Mouse (Mus musculus): ENCODE data around the gene Sell. TPM values are rescaled to one million over a fixed set of nuclear protein-coding genes. Genes with fewer than 3 reads are reported as not detected.

Sell gene
- polyA plus RNA-seq, 1 experiment = not detected

DNA sequence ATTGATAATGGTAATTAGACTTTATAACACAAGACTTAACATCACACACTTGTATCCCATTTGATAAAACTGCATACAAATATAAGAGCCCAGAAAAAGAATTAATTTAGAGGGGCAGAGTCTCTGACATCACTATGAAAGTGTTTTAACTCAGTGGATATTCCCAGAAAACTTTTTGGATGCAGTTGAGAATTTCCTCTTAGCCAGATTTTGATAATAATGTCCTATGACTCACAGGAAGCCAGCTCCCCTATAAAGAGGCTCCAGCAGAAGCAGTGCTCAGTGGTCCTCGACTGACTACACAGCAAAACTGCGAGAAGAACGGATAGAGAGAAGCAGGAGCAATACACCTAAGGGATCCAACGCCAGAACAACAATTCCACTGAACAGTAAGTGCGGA lies 13.8 kb upstream of the Sell start, which contains the start of gene Sele:
TSS of gene Sele (plus strand) at position 301 of the 400 bp plus-strand sequence.
- Histone ChIP-seq H3K4me3 (ENCODE audit: insufficient read depth, low read length) (no peak within 1 kb of the TSS), H3K27ac (ENCODE audit: insufficient read depth, low read length) (no peak within 1 kb of the TSS), H3K4me1 (ENCODE audit: control insufficient read depth, insufficient read depth, low read length) (peaks cover 4% of the 10 kb centered on the region; the same call in 1 of the 2 replicates)
- TF ChIP-seq POLR2A (IDR thresholded peaks at IDR 0.05; ENCODE audit: low read depth, low read length) (no peak), CTCF (IDR thresholded peaks at IDR 0.05; ENCODE audit: borderline replicate concordance, insufficient read depth, low read length) (no peak)

DNA sequence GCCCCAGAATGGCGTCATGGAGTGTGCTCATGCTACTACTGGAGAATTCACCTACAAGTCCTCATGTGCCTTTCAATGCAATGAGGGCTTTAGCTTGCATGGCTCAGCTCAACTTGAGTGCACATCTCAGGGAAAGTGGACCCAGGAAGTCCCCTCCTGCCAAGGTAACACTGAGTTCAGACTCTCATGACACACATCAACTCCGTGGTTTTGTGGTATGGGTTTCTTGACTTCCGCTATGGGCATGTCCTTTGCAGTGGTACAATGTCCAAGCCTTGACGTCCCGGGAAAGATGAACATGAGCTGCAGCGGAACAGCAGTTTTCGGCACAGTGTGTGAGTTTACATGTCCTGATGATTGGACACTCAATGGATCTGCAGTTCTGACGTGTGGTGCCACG lies 8.2 kb upstream of the Sell start:
- H3K4me1 ChIP-seq (ENCODE audit: control insufficient read depth, insufficient read depth, low read length) = no peaks in the 10 kb centered on the region
- no peak for TF ChIP-seq CTCF (IDR thresholded peaks at IDR 0.05; ENCODE audit: borderline replicate concordance, insufficient read depth, low read length)
- TF ChIP-seq POLR2A (IDR thresholded peaks at IDR 0.05; ENCODE audit: low read depth, low read length) = no peak

DNA sequence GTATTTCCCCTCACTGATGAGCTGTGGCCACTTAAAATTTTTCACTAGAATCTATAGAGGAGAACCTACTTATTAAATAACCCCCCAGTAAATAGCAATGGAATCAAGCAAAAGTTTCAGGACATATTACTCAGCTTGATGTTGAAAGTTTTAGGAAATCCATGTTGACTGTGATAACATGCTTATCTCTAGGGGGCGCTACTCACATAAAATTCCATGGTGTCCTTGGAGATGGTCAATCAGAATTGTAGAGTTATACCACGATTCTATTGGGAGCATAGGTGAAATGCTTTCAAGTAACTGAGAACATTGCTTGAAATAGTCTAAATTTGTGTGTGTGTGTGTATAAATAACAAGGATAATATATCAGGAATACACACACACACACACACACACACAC lies 7.0 kb upstream of the Sell start:
- no peak overlapping the region for H3K27ac ChIP-seq (ENCODE audit: insufficient read depth, low read length)
- no peak overlapping the region for H3K4me3 ChIP-seq (ENCODE audit: insufficient read depth, low read length)
- TF ChIP-seq CTCF (IDR thresholded peaks at IDR 0.05; ENCODE audit: borderline replicate concordance, insufficient read depth, low read length) (no peak), POLR2A (IDR thresholded peaks at IDR 0.05; ENCODE audit: low read depth, low read length) (no peak)
- no peaks in the 10 kb centered on the region for H3K4me1 ChIP-seq (ENCODE audit: control insufficient read depth, insufficient read depth, low read length)

More for the DNA sequence above, 8.2 kb upstream of the Sell start:
- H3K4me3 ChIP-seq (ENCODE audit: insufficient read depth, low read length) = no peak overlapping the region
- no peak overlapping the region for H3K27ac ChIP-seq (ENCODE audit: insufficient read depth, low read length)

DNA sequence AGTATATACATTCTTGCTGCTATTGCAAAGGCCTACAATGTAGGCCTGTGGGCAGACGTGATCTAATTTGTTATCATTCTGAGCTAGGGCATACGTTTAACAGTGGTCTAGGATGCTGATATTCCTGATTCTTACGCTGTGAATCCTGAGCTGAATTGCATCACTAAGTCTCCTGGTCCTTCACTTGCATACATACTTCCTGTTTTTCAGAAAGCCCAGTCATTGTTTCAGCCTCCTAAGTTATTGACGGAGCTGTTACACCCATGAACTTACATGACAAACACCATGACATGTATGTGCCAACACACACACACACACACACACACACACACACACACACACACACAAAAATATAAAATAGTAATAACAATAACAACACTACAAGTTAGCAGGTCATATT lies 1.7 kb upstream of the Sell start:
- Histone ChIP-seq H3K4me3 (ENCODE audit: insufficient read depth, low read length) (no peak overlapping the region), H3K27ac (ENCODE audit: insufficient read depth, low read length) (no peak overlapping the region), H3K4me1 (ENCODE audit: control insufficient read depth, insufficient read depth, low read length) (no peaks in the 10 kb centered on the region)
- TF ChIP-seq POLR2A (IDR thresholded peaks at IDR 0.05; ENCODE audit: low read depth, low read length) (no peak), CTCF (IDR thresholded peaks at IDR 0.05; ENCODE audit: borderline replicate concordance, insufficient read depth, low read length) (no peak)

DNA sequence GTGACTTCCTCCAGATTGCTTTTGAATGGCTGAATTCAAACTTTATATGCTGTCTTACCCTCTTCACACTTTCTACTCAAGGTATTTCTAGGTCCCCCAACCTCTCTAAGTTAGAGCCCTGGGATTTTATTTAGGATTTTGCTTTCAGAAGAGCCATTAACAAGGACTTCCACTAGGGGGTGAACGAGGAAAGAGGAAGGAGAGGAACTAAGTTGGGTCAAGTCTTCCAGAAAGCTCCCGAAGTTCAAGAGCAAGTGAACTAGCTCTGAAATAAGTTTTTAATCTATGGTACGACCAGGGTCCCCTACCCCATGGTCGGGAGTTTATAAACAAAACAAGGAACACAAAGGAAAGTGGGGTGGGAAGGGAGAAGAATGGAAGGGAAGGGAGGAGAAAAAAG lies 504 bp upstream of the Sell start:
- Histone ChIP-seq H3K4me1 (ENCODE audit: control insufficient read depth, insufficient read depth, low read length) (no peaks in the 10 kb centered on the region), H3K27ac (ENCODE audit: insufficient read depth, low read length) (no peak overlapping the region), H3K4me3 (ENCODE audit: insufficient read depth, low read length) (no peak overlapping the region)
- no peak for TF ChIP-seq POLR2A (IDR thresholded peaks at IDR 0.05; ENCODE audit: low read depth, low read length)
- no peak for TF ChIP-seq CTCF (IDR thresholded peaks at IDR 0.05; ENCODE audit: borderline replicate concordance, insufficient read depth, low read length)

DNA sequence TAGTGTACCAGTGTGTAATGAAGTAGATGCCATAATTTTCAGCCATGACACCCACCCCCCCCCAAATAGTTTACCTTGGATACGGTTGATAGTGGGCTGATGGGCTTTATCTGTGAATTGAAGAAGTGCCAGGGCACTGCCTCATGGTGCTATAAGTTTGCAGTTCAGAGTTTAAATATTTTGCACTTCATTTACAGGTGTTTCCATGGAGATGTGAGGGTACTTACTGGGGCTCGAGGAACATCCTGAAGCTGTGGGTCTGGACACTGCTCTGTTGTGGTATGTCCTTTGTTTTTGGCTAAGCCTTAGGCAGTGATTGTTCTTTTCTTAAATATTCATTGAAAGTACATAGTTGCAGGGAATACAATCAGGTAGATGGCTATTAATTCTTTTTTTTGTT lies 1.1 kb downstream of the Sell start:
- Histone ChIP-seq H3K4me1 (ENCODE audit: control insufficient read depth, insufficient read depth, low read length) (no peaks in the 10 kb centered on the region), H3K27ac (ENCODE audit: insufficient read depth, low read length) (no peak overlapping the region), H3K4me3 (ENCODE audit: insufficient read depth, low read length) (no peak overlapping the region)
- TF ChIP-seq POLR2A (IDR thresholded peaks at IDR 0.05; ENCODE audit: low read depth, low read length) (no peak), CTCF (IDR thresholded peaks at IDR 0.05; ENCODE audit: borderline replicate concordance, insufficient read depth, low read length) (no peak)

DNA sequence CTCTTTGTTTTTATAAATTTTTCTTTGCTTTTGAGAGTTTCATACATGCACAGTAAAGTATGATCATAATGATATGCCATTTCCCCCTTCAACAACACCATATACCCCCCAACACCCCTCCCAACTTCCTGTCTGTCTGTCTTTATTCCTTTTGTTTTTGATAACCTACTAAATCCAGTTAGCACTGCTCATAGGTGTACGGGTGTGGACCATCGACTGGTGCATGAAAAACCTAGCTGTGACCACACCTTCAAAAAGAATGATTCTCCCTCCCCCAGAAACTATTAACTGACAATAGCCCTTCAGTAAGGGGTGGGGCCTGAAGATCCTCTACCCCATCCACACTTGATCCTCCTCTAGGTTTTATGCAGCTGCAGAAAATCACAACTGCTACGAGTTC lies 2.0 kb downstream of the Sell start:
- Histone ChIP-seq H3K4me1 (ENCODE audit: control insufficient read depth, insufficient read depth, low read length) (no peaks in the 10 kb centered on the region), H3K27ac (ENCODE audit: insufficient read depth, low read length) (no peak overlapping the region), H3K4me3 (ENCODE audit: insufficient read depth, low read length) (no peak overlapping the region)
- no peak for TF ChIP-seq CTCF (IDR thresholded peaks at IDR 0.05; ENCODE audit: borderline replicate concordance, insufficient read depth, low read length)
- TF ChIP-seq POLR2A (IDR thresholded peaks at IDR 0.05; ENCODE audit: low read depth, low read length) = no peak

DNA sequence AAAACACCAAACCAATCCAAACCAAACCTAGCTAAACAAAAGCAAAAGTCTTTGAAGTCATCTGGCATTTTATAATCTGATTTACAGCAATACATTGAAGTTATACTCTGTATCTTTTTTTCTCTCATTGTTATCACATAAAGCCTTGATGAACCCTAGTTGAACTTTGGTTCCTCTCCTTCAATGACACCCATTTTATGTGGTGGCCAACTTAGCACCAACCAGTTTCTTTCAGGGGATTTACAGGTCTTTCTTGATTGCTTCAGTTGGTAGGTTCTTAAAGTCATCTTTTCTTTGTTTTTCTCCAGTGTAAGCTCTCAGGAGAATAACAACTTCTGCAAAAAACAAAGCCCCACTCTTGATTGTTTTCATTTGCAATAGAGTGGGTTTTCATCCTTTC lies 7.5 kb downstream of the Sell start:
- no peak overlapping the region for H3K27ac ChIP-seq (ENCODE audit: insufficient read depth, low read length)
- H3K4me3 ChIP-seq (ENCODE audit: insufficient read depth, low read length) = no peak overlapping the region
- TF ChIP-seq CTCF (IDR thresholded peaks at IDR 0.05; ENCODE audit: borderline replicate concordance, insufficient read depth, low read length) (no peak), POLR2A (IDR thresholded peaks at IDR 0.05; ENCODE audit: low read depth, low read length) (no peak)
- no peaks in the 10 kb centered on the region for H3K4me1 ChIP-seq (ENCODE audit: control insufficient read depth, insufficient read depth, low read length)

DNA sequence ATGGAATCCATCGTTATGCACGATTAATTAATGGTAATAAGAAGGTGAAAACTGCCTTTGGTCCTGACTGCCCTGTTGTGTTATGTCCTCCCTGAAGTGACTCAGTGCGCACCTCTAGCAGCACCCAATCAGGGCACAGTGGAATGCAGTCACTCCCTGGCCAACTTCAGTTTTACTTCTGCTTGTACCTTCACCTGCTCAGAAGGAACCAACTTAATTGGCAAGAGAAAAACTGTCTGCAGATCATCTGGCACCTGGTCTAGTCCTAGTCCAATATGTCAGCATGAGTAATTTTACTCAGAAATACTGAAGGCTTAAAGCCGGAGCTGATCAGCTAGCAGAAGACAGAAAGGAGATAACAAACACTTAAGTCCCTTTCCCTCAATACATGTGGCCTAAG lies 8.7 kb downstream of the Sell start:
- H3K4me1 ChIP-seq (ENCODE audit: control insufficient read depth, insufficient read depth, low read length) = no peaks in the 10 kb centered on the region
- H3K27ac ChIP-seq (ENCODE audit: insufficient read depth, low read length) = no peak overlapping the region
- no peak for TF ChIP-seq CTCF (IDR thresholded peaks at IDR 0.05; ENCODE audit: borderline replicate concordance, insufficient read depth, low read length)
- no peak for TF ChIP-seq POLR2A (IDR thresholded peaks at IDR 0.05; ENCODE audit: low read depth, low read length)
- no peak overlapping the region for H3K4me3 ChIP-seq (ENCODE audit: insufficient read depth, low read length)

DNA sequence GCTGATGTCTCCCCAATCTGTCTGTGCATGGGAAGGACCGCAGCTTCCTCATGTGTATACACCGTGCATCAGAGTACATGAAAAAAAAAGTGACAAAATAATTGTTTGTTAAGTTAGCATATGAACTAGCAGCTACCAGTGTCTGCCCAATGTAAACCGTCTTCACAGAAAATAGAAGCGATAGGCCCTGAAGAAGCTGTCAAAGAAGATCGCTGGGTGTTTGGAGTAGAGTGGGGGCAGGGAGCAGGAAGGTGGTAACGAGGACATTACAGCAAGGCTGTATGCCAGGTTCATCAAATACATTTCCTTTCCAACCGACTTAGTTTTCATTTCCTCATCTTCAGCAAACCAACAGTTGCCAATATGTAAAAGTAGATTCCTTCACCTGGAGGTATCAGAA lies 9.3 kb downstream of the Sell start:
- Histone ChIP-seq H3K4me1 (ENCODE audit: control insufficient read depth, insufficient read depth, low read length) (no peaks in the 10 kb centered on the region), H3K4me3 (ENCODE audit: insufficient read depth, low read length) (no peak overlapping the region), H3K27ac (ENCODE audit: insufficient read depth, low read length) (no peak overlapping the region)
- no peak for TF ChIP-seq CTCF (IDR thresholded peaks at IDR 0.05; ENCODE audit: borderline replicate concordance, insufficient read depth, low read length)
- no peak for TF ChIP-seq POLR2A (IDR thresholded peaks at IDR 0.05; ENCODE audit: low read depth, low read length)

DNA sequence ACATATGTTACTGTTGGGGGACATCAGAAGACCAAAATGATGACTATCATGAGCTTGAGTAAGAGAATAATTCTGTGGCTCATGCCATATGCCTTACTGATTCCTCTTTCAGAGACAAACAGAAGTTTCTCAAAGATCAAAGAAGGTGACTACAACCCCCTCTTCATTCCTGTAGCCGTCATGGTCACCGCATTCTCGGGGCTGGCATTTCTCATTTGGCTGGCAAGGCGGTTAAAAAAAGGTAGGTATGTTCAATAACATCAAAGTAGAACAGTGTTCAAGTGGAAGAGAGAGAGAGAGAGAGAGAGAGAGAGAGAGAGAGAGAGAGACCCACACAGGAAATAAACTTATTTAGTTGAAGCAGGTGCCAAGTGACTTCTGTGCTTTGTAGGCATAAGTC lies 10.2 kb downstream of the Sell start:
- H3K27ac ChIP-seq (ENCODE audit: insufficient read depth, low read length) = no peak overlapping the region
- no peak for TF ChIP-seq CTCF (IDR thresholded peaks at IDR 0.05; ENCODE audit: borderline replicate concordance, insufficient read depth, low read length)
- TF ChIP-seq POLR2A (IDR thresholded peaks at IDR 0.05; ENCODE audit: low read depth, low read length) = no peak
- H3K4me1 ChIP-seq (ENCODE audit: control insufficient read depth, insufficient read depth, low read length) = no peaks in the 10 kb centered on the region
- no peak overlapping the region for H3K4me3 ChIP-seq (ENCODE audit: insufficient read depth, low read length)

All from embryonic fibroblast, embryonic 13.5 days (primary cell).